Mouse (Mus musculus): ENCODE measurements around the gene Flvcr2. TPM values are rescaled to one million over a fixed set of nuclear protein-coding genes. Genes with fewer than 3 reads are reported as not detected.

Gene Flvcr2
- polyA plus RNA-seq, 1 experiment from 2014 or later = 2.2 TPM

- Histone ChIP-seq H3K9ac (no peak overlapping the region), H3K4me2 (no peak overlapping the region), H3K4me1 (ENCODE audit: insufficient read depth) (no peaks in the 10 kb centered on the region), H3K27me3 (ENCODE audit: insufficient read depth, low read length) (no peaks in the 10 kb centered on the region), H3K9me3 (ENCODE audit: low read depth, low read length) (no peaks in the 10 kb centered on the region), H3K36me3 (ENCODE audit: insufficient read depth) (no peaks in the 10 kb centered on the region), H3K27ac (ENCODE audit: low read depth) (no peak overlapping the region), H3K4me3 (ENCODE audit: low read depth, low read length) (no peak overlapping the region)
- no peak for TF ChIP-seq CTCF (IDR thresholded peaks at IDR 0.05; ENCODE audit: low read depth)
- DNase-seq (no peak), ATAC-seq (ENCODE audit: insufficient read depth) (no peak)
- 34% methylated on average over 5 of the region's 5 CpGs for WGBS
Measured at GRCm38 (mm10) chr12:85754611-85755265, 8.4 kb downstream of the Flvcr2 start.

- 71% methylated on average over 3 of the region's 3 CpGs for WGBS
- H3K9ac ChIP-seq = no peak overlapping the region
- ATAC-seq (ENCODE audit: insufficient read depth) (no peak), DNase-seq (no peak)
- H3K36me3 ChIP-seq (ENCODE audit: insufficient read depth) = no peaks in the 10 kb centered on the region
- no peak overlapping the region for H3K27ac ChIP-seq (ENCODE audit: low read depth)
- H3K4me1 ChIP-seq (ENCODE audit: insufficient read depth) = no peaks in the 10 kb centered on the region
- no peak overlapping the region for H3K4me2 ChIP-seq
- TF ChIP-seq CTCF (IDR thresholded peaks at IDR 0.05; ENCODE audit: low read depth) = no peak
- no peak overlapping the region for H3K4me3 ChIP-seq (ENCODE audit: low read depth, low read length)
- H3K27me3 ChIP-seq (ENCODE audit: insufficient read depth, low read length) = no peaks in the 10 kb centered on the region
- no peaks in the 10 kb centered on the region for H3K9me3 ChIP-seq (ENCODE audit: low read depth, low read length)
Measured at GRCm38 (mm10) chr12:85756455-85756854, 10.1 kb downstream of the Flvcr2 start.

GRCm38 (mm10) chr12:85757074-85757473, 10.7 kb downstream of the Flvcr2 start:
- H3K9ac ChIP-seq = no peak overlapping the region
- TF ChIP-seq CTCF (IDR thresholded peaks at IDR 0.05; ENCODE audit: low read depth) = no peak
- no peaks in the 10 kb centered on the region for H3K4me1 ChIP-seq (ENCODE audit: insufficient read depth)
- H3K9me3 ChIP-seq (ENCODE audit: low read depth, low read length) = no peaks in the 10 kb centered on the region
- WGBS = 46% methylated on average over 3 of the region's 3 CpGs
- H3K27ac ChIP-seq (ENCODE audit: low read depth) = no peak overlapping the region
- no peak for DNase-seq
- no peak for ATAC-seq (ENCODE audit: insufficient read depth)
- no peak overlapping the region for H3K4me2 ChIP-seq
- no peak overlapping the region for H3K4me3 ChIP-seq (ENCODE audit: low read depth, low read length)
- H3K27me3 ChIP-seq (ENCODE audit: insufficient read depth, low read length) = no peaks in the 10 kb centered on the region
- no peaks in the 10 kb centered on the region for H3K36me3 ChIP-seq (ENCODE audit: insufficient read depth)

GRCm38 (mm10) chr12:85758741-85759140, 12.4 kb downstream of the Flvcr2 start:
- WGBS = 62% methylated on average over 8 of the region's 8 CpGs
- no peak overlapping the region for H3K9ac ChIP-seq
- no peaks in the 10 kb centered on the region for H3K27me3 ChIP-seq (ENCODE audit: insufficient read depth, low read length)
- DNase-seq (no peak), ATAC-seq (ENCODE audit: insufficient read depth) (no peak)
- no peak overlapping the region for H3K4me3 ChIP-seq (ENCODE audit: low read depth, low read length)
- H3K36me3 ChIP-seq (ENCODE audit: insufficient read depth) = no peaks in the 10 kb centered on the region
- H3K4me2 ChIP-seq = no peak overlapping the region
- TF ChIP-seq CTCF (IDR thresholded peaks at IDR 0.05; ENCODE audit: low read depth) = no peak
- H3K27ac ChIP-seq (ENCODE audit: low read depth) = no peak overlapping the region
- H3K9me3 ChIP-seq (ENCODE audit: low read depth, low read length) = no peaks in the 10 kb centered on the region
- H3K4me1 ChIP-seq (ENCODE audit: insufficient read depth) = no peaks in the 10 kb centered on the region

- H3K36me3 ChIP-seq (ENCODE audit: insufficient read depth) = no peaks in the 10 kb centered on the region
- WGBS = 83% methylated on average over 4 of the region's 4 CpGs
- H3K9ac ChIP-seq = no peak overlapping the region
- no peak overlapping the region for H3K4me3 ChIP-seq (ENCODE audit: low read depth, low read length)
- H3K27ac ChIP-seq (ENCODE audit: low read depth) = no peak overlapping the region
- peaks cover 6% of the 10 kb centered on the region; the same call in 1 of the 2 replicates for H3K4me1 ChIP-seq (ENCODE audit: insufficient read depth)
- H3K27me3 ChIP-seq (ENCODE audit: insufficient read depth, low read length) = no peaks in the 10 kb centered on the region
- DNase-seq (no peak), ATAC-seq (ENCODE audit: insufficient read depth) (no peak)
- no peaks in the 10 kb centered on the region for H3K9me3 ChIP-seq (ENCODE audit: low read depth, low read length)
- H3K4me2 ChIP-seq = no peak overlapping the region
- TF ChIP-seq CTCF (IDR thresholded peaks at IDR 0.05; ENCODE audit: low read depth) = no peak
Measured at GRCm38 (mm10) chr12:85761471-85761870, 15.1 kb downstream of the Flvcr2 start.

GRCm38 (mm10) chr12:85764686-85765085, 18.3 kb downstream of the Flvcr2 start:
- ATAC-seq (ENCODE audit: insufficient read depth) (no peak), DNase-seq (no peak)
- Histone ChIP-seq H3K4me1 (ENCODE audit: insufficient read depth) (peaks cover 6% of the 10 kb centered on the region; the same call in 1 of the 2 replicates), H3K4me2 (no peak overlapping the region), H3K9ac (no peak overlapping the region), H3K27me3 (ENCODE audit: insufficient read depth, low read length) (no peaks in the 10 kb centered on the region), H3K36me3 (ENCODE audit: insufficient read depth) (no peaks in the 10 kb centered on the region), H3K27ac (ENCODE audit: low read depth) (no peak overlapping the region), H3K4me3 (ENCODE audit: low read depth, low read length) (no peak overlapping the region), H3K9me3 (ENCODE audit: low read depth, low read length) (no peaks in the 10 kb centered on the region)
- WGBS = 41% methylated on average over 1 of the region's 1 CpGs
- TF ChIP-seq CTCF (IDR thresholded peaks at IDR 0.05; ENCODE audit: low read depth) = no peak

- H3K4me2 ChIP-seq = no peak overlapping the region
- H3K9me3 ChIP-seq (ENCODE audit: low read depth, low read length) = no peaks in the 10 kb centered on the region
- H3K9ac ChIP-seq = no peak overlapping the region
- no peak for ATAC-seq (ENCODE audit: insufficient read depth)
- H3K4me3 ChIP-seq (ENCODE audit: low read depth, low read length) = no peak overlapping the region
- DNase-seq = no peak
- no peak for TF ChIP-seq CTCF (IDR thresholded peaks at IDR 0.05; ENCODE audit: low read depth)
- no peaks in the 10 kb centered on the region for H3K36me3 ChIP-seq (ENCODE audit: insufficient read depth)
- 62% methylated on average over 3 of the region's 3 CpGs for WGBS
- H3K27me3 ChIP-seq (ENCODE audit: insufficient read depth, low read length) = no peaks in the 10 kb centered on the region
- H3K4me1 ChIP-seq (ENCODE audit: insufficient read depth) = peaks cover 6% of the 10 kb centered on the region; the same call in 1 of the 2 replicates
- H3K27ac ChIP-seq (ENCODE audit: low read depth) = no peak overlapping the region
Measured at GRCm38 (mm10) chr12:85766287-85766686, 19.9 kb downstream of the Flvcr2 start.

Data from lung, embryonic 14.5 days (tissue).